Mouse (Mus musculus) cortical plate, adult 2 months (tissue): ENCODE measurements around the gene Oprm1.

ENCODE experiments used
- CTCF ChIP-seq: fragments of 200-500 bp; IDR thresholded peaks from 2 replicates; pipeline ENCODE4 v1.5.1; 2011; ENCODE audit warnings: mild to moderate bottlenecking, control low read depth, low read length; ENCODE audit not compliant: insufficient read depth; ENCODE audit errors: extremely low read depth
- POLR2A ChIP-seq: fragments of 200-500 bp; IDR thresholded peaks from 2 replicates; pipeline ENCODE4 v1.6.1; 2011; ENCODE audit warnings: mild to moderate bottlenecking, low read length, control low read depth; ENCODE audit not compliant: insufficient read depth; ENCODE audit errors: extremely low read depth

DNA sequence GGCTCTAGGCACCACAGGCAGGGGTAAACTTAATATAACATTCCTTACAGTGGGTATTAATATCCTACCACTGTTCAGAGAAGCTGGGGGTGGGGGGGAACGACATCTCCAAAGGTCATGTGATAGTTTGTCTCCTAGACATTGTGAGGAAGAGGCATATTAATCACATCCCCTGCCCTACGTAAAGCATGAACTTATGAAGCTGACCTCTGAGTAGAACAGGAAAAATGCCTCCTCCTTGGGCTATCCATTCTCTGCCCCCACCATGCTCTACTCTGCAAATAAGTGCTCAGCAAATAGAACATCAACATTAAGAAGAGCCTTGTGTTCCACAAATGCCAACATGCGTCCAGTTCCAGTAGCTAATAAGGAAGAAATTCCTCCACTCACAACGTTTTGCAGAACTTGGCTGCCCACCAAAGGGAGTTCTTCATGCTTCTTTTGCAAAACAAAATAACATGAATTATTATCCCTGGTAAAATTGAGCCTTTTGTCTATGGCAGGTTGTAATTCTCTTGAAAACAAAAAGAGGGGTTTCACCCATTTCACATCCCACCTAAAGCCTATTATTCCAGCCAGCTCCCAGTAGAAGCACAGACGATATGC, 131.4 kb downstream of the Oprm1 start:
- TF ChIP-seq POLR2A (no peak), CTCF (no peak)
